Mouse (Mus musculus) macrophage (primary cell): ENCODE measurements around the gene Cab39. TPM values are rescaled to one million over a fixed set of nuclear protein-coding genes. Genes with fewer than 3 reads are reported as not detected.

Experiments
- H3K27ac ChIP-seq: fragments of 350-480 bp; formaldehyde crosslinking; 2 replicates; pipeline ENCODE4 v1.9.0; 2021
- H3K36me3 ChIP-seq: fragments of 350-480 bp; formaldehyde crosslinking; 2 replicates; pipeline ENCODE4 v1.9.0; 2021; ENCODE audit errors: inconsistent target
- H3K4me3 ChIP-seq: fragments of 350-480 bp; formaldehyde crosslinking; 2 replicates; pipeline ENCODE4 v1.9.0; 2021; ENCODE audit errors: inconsistent target
- H3K79me2 ChIP-seq: fragments of 350-480 bp; formaldehyde crosslinking; 2 replicates; pipeline ENCODE4 v1.9.0; 2021; ENCODE audit errors: inconsistent target
- WGBS: methylation state at CpG from one replicate; pipeline ENCODE4 v1.1.7; 2026; ENCODE audit warnings: inconsistent platforms; ENCODE audit not compliant: missing documents; 5-methylcytosine and 5-hydroxymethylcytosine counted together
- polyA plus RNA-seq: library from polyadenylated mRNA; stranded (reverse); fragments of 250-400 nt; gene quantifications from 3 replicates; pipeline ENCODE4 v1.2.4, GENCODE M21; 2018; ENCODE audit warnings: inconsistent platforms
- total RNA-seq, 78 experiments: library from RNA; depleted of rRNA; stranded (reverse); fragments of 250-400 nt; gene quantifications; 1 replicate in 9 of 78; 2 replicates in 24 of 78; 3 replicates in 43 of 78; 4 replicates in 2 of 78; pipeline ENCODE4 v1.2.4; 2018; ENCODE audit warnings: inconsistent platforms in 56 of 78

The Cab39 gene
- total RNA-seq (2018; cell fraction: chromatin; rRNA removed) = 100 to 1,000 TPM in 2 of 26 experiments, 10 to 100 TPM in 24; 33.9 to 109 (median 74.3) TPM
- total RNA-seq (2018; cell fraction: cytosol; rRNA removed) = 100 to 1,000 TPM in 25 of 26 experiments, 10 to 100 TPM in 1; 99.5 to 166 (median 146) TPM
- total RNA-seq (2018; cell fraction: nucleus; rRNA removed) = 100 to 1,000 TPM in 15 of 26 experiments, 10 to 100 TPM in 11; 65.3 to 172 (median 109) TPM
- polyA plus RNA-seq = 120 to 143 TPM (median 143 TPM) in 3 replicates

GRCm38 (mm10) chr1:85793208-85794105, at the start of gene Cab39:
Gene Cab39 (plus strand): TSS chr1:85793441.
- Histone ChIP-seq H3K27ac (peak within 1 kb of the TSS; percentile 76), H3K4me3 (peak within 1 kb of the TSS; percentile 71), H3K79me2 (peaks cover 47% of the 10 kb centered on the region), H3K36me3 (no peaks in the 10 kb centered on the region)
- under 1% methylated on average over 78 of the region's 118 CpGs for WGBS

DNA sequence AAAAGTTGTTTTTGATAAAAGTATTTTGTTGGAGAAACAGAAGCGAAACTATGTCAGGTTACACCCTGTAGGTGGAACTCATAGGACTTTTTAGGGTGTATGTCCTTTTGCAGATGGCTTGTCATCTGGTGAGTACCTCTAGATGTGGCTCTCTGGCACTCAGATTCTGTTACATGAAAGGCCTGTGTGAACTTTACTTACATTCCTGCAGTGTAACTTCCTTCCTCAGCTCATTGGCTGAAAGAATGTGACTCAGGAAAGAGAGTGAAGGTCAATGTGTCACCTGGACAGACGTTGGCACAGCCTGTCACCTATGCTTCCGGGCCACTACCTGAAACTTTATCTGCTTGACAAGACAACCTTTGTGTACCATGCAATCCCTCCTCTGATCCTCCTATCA, 48.7 kb upstream of the Cab39 start:
- Histone ChIP-seq H3K4me3 (no peak overlapping the region), H3K79me2 (no peaks in the 10 kb centered on the region), H3K36me3 (no peaks in the 10 kb centered on the region), H3K27ac (no peak overlapping the region)
- WGBS = 77% methylated on average over 3 of the region's 3 CpGs

GRCm38 (mm10) chr1:85746511-85746910, 46.7 kb upstream of the Cab39 start:
- Histone ChIP-seq H3K27ac (no peak overlapping the region), H3K4me3 (no peak overlapping the region), H3K79me2 (no peaks in the 10 kb centered on the region), H3K36me3 (no peaks in the 10 kb centered on the region)
- 90% methylated on average over 5 of the region's 5 CpGs for WGBS

GRCm38 (mm10) chr1:85749829-85750228, 43.4 kb upstream of the Cab39 start:
- H3K27ac ChIP-seq = peak overlapping the region; percentile 93
- no peak overlapping the region for H3K4me3 ChIP-seq
- no peaks in the 10 kb centered on the region for H3K79me2 ChIP-seq
- 97% methylated on average over 2 of the region's 2 CpGs for WGBS
- no peaks in the 10 kb centered on the region for H3K36me3 ChIP-seq

DNA sequence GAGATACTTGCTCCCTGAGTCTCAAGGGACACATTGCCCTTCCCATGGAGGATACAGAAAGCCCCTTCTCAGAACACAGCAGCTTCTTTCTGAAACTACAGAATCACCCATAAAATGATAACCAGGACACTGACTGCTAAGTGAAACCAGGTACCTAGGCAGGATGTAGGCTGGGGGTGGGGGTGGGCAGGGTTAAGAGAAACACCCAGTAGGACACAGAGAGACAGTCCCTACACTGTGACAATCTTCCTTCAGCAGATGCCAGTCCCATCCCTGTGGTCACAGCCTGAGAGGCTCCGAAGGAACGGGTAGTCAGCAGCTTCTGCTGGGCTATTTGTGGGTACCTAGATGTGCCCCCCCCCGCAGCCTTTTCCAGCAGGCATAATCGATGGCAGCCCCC, 42.6 kb upstream of the Cab39 start:
- 60% methylated on average over 4 of the region's 4 CpGs for WGBS
- Histone ChIP-seq H3K79me2 (no peaks in the 10 kb centered on the region), H3K4me3 (no peak overlapping the region), H3K36me3 (no peaks in the 10 kb centered on the region), H3K27ac (peak overlapping the region; percentile 93)

DNA sequence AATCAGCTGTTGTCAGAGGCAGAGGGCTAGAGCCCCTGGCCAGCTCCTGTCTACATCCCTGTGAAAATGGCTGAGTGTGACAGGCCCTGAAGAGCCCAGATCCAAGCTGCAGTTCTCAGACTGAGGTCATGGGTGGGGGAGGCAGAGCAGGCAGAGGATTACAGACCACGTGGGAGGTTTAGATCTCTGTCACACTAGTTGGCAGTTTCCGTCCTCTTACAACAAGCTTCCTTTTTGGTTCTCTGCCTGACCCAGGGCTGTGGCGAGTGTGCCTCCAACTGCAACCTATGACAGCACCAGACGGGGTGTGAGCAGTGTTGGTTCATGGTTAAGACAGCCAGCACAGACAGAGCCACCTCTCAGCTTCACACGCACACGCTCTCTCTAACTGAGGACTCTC, 41.7 kb upstream of the Cab39 start:
- H3K27ac ChIP-seq = peak overlapping the region; percentile 93
- no peaks in the 10 kb centered on the region for H3K36me3 ChIP-seq
- no peaks in the 10 kb centered on the region for H3K79me2 ChIP-seq
- 3% methylated on average over 6 of the region's 6 CpGs for WGBS
- no peak overlapping the region for H3K4me3 ChIP-seq

DNA sequence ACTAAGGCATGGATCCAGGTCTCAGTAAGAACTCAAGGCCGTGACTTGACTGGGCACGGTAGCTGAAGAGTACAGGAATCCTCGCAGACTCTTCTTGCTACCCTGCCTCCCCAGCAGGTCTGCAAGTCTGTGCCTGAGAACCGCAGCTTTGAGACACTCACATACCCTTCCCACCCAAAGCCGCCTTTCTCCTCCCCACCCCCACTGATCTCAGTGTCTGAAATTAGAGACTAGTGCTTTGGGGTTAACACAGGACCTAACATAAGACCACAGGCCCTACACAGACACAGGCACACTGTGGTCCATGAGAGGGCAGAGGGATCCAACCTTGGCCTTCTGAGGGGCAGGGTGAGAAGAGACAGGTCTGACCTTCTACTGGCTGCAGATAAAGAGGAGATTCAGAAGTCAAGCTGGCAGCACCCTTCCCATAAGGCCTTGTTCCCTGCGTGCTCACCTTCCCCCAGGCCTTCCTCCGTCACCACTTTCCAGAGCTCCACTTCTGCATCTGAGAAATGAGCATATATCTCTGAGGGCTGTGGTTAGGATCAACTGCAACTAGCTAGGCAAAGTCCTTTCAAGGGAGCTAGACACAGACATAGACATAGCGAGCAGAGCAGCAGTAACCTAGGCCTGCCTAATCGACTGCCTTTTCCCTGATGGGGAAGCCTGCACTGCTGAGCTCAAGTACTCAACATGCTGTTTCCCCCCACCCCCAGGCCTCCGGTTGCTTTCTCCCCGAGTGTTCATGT, 41.1 kb upstream of the Cab39 start:
- WGBS = 52% methylated on average over 11 of the region's 11 CpGs
- no peaks in the 10 kb centered on the region for H3K36me3 ChIP-seq
- H3K4me3 ChIP-seq = no peak overlapping the region
- peak overlapping the region; percentile 93 for H3K27ac ChIP-seq
- no peaks in the 10 kb centered on the region for H3K79me2 ChIP-seq

GRCm38 (mm10) chr1:85757531-85758230, 35.6 kb upstream of the Cab39 start:
- no peaks in the 10 kb centered on the region for H3K79me2 ChIP-seq
- H3K4me3 ChIP-seq = no peak overlapping the region
- no peak overlapping the region for H3K27ac ChIP-seq
- 78% methylated on average over 6 of the region's 6 CpGs for WGBS
- H3K36me3 ChIP-seq = no peaks in the 10 kb centered on the region

GRCm38 (mm10) chr1:85758231-85758968, 34.8 kb upstream of the Cab39 start:
- Histone ChIP-seq H3K36me3 (no peaks in the 10 kb centered on the region), H3K27ac (no peak overlapping the region), H3K79me2 (no peaks in the 10 kb centered on the region), H3K4me3 (no peak overlapping the region)
- WGBS = 60% methylated on average over 13 of the region's 14 CpGs

DNA sequence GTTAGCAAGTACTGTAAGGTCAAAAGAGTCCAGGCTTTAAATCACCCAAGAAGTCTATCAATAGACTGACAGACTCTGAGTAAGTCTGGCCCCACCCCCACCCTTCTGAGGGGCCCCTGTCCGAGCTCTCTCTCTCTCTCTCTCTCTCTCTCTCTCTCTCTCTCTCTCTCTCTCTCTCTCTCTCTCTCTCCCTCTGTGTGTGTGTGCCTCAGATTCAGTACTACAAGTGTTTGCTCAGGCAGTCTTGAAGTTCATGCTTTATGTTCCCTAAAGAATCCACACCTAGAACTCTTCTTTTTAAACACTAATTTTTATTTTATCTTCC, 34.3 kb upstream of the Cab39 start:
- Histone ChIP-seq H3K36me3 (no peaks in the 10 kb centered on the region), H3K4me3 (no peak overlapping the region), H3K27ac (no peak overlapping the region), H3K79me2 (no peaks in the 10 kb centered on the region)
- 50% methylated on average over 1 of the region's 1 CpGs for WGBS

GRCm38 (mm10) chr1:85761665-85762064, 31.6 kb upstream of the Cab39 start:
- no peak overlapping the region for H3K27ac ChIP-seq
- no peaks in the 10 kb centered on the region for H3K79me2 ChIP-seq
- no peaks in the 10 kb centered on the region for H3K36me3 ChIP-seq
- WGBS = 88% methylated on average over 4 of the region's 4 CpGs
- H3K4me3 ChIP-seq = no peak overlapping the region

- Histone ChIP-seq H3K36me3 (no peaks in the 10 kb centered on the region), H3K79me2 (no peaks in the 10 kb centered on the region), H3K27ac (no peak overlapping the region), H3K4me3 (no peak overlapping the region)
- WGBS = 23% methylated on average over 5 of the region's 6 CpGs
Observed at GRCm38 (mm10) chr1:85763386-85763785, 29.9 kb upstream of the Cab39 start.

DNA sequence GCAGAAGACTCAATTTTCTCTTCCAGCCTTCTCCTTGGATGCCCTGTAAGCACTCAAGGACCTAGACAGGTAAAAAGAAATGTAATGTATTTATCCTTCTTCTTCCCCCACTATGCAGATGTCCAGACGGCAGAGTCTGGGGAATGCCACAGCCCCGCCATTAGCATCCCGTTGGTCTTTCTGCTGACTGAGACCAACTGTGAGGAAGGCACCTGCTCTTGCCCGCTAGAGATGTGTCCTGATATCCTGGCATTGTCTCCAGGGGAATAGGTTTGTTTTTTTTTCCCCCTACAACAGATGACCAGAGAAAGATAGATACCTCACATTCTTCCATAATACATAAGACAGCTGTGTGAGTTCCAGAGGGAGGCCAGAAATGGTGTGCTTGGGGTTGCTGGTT, 28.9 kb upstream of the Cab39 start:
- no peaks in the 10 kb centered on the region for H3K79me2 ChIP-seq
- 87% methylated on average over 3 of the region's 4 CpGs for WGBS
- peak overlapping the region; percentile 85 for H3K27ac ChIP-seq
- H3K4me3 ChIP-seq = no peak overlapping the region
- H3K36me3 ChIP-seq = no peaks in the 10 kb centered on the region

DNA sequence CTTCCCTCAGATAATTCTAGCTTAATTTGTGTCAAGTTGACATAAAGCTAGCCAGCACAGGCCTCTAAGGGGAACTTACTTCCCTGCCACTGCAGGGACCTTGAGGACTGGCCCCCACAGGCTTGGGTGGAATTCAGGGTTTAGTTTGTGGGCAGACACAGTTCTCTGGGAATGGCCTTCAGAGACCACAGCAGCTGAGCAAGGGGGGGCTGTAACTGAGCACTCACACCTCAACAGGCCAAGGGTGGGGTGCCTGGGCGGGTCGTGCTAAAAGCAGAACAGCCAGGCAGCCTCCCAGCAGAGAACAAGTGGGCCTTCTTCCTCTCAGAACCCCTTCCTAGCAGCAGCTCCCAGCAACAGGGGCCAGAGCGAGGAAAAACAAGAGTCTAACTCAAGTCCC, 27.1 kb upstream of the Cab39 start:
- H3K79me2 ChIP-seq = no peaks in the 10 kb centered on the region
- peak overlapping the region; percentile 85 for H3K27ac ChIP-seq
- H3K4me3 ChIP-seq = no peak overlapping the region
- WGBS = 55% methylated on average over 3 of the region's 3 CpGs
- H3K36me3 ChIP-seq = no peaks in the 10 kb centered on the region
